Mouse (Mus musculus): ENCODE measurements around the gene Usp49.
A peak's percentile ranks its signal among the peaks of the same experiment; 100 is the strongest.
"Not testable (repeated sequence)": the region's sequence is repeated elsewhere in the genome, so short reads cannot be mapped to it uniquely, and the experiment has no call there.

Usp49 gene

GRCm38 (mm10) chr17:47610849-47611660 lies 19.4 kb upstream of the Usp49 start, which contains the start of the genes Bysl, Med20 and Gm20517:
TSS of gene Bysl (minus strand) at chr17:47611492.
TSS of gene Med20 (plus strand) at chr17:47611582.
TSS of gene Gm20517 (plus strand) at chr17:47611589.
- peak; percentile 97 for DNase-seq

GRCm38 (mm10) chr17:47611661-47611982 lies 18.9 kb upstream of the Usp49 start:
- no peak for DNase-seq

GRCm38 (mm10) chr17:47614018-47614417 lies 16.5 kb upstream of the Usp49 start:
- peak in 1 of 2 experiments; percentile 19 for DNase-seq

- no peak for DNase-seq
These were observed 14.4 kb upstream of the Usp49 start for GRCm38 (mm10) chr17:47616119-47616518.

- no peak for DNase-seq
These were observed 13.8 kb upstream of the Usp49 start for GRCm38 (mm10) chr17:47616652-47617051.

GRCm38 (mm10) chr17:47617605-47618307 lies 12.7 kb upstream of the Usp49 start:
- no peak for DNase-seq

GRCm38 (mm10) chr17:47618556-47619311 lies 11.8 kb upstream of the Usp49 start:
- DNase-seq = peak in 1 of 2 experiments; percentile 38

- DNase-seq = no peak
These were observed 7.5 kb upstream of the Usp49 start for GRCm38 (mm10) chr17:47622912-47623554.

GRCm38 (mm10) chr17:47624572-47624971 lies 5.9 kb upstream of the Usp49 start:
- DNase-seq = not testable (repeated sequence)

- no peak for DNase-seq
These were observed 5.4 kb upstream of the Usp49 start for GRCm38 (mm10) chr17:47625088-47625487.

- no peak for DNase-seq
These were observed 4.5 kb upstream of the Usp49 start for GRCm38 (mm10) chr17:47626031-47626430.

- no peak for DNase-seq
These were observed 2.7 kb upstream of the Usp49 start for GRCm38 (mm10) chr17:47627791-47628190.

- DNase-seq = peak; percentile 96
These were observed 1.4 kb upstream of the Usp49 start for GRCm38 (mm10) chr17:47628851-47629676.

GRCm38 (mm10) chr17:47629717-47630677 lies 493 bp upstream of the Usp49 start:
- peak; percentile 57 to 62 for DNase-seq

GRCm38 (mm10) chr17:47632181-47632840 lies 1.8 kb downstream of the Usp49 start:
- no peak for DNase-seq

- DNase-seq = no peak
These were observed 3.7 kb downstream of the Usp49 start for GRCm38 (mm10) chr17:47633999-47634770.

- no peak for DNase-seq
These were observed 12.5 kb downstream of the Usp49 start for GRCm38 (mm10) chr17:47642992-47643391.

GRCm38 (mm10) chr17:47646683-47647082 lies 16.2 kb downstream of the Usp49 start:
- peak; percentile 16 to 33 for DNase-seq

- DNase-seq = no peak
These were observed 18.5 kb downstream of the Usp49 start for GRCm38 (mm10) chr17:47648966-47649365.

Measured in cerebellum, adult 18-20 months (tissue).